Comparison of ENCODE assay signal across 14 mouse cellular contexts in genomic region chr11:7145221-7145620, GRCm38 (mm10). TPM values are rescaled to one million over a fixed set of nuclear protein-coding genes. Genes with fewer than 3 reads are reported as not detected.
DNase-seq lines count a peak whose midpoint lies in the region; ATAC-seq lines count a peak whose summit lies in the region.
"Had no signal": no experiment of that assay in that cellular context is flagged by ENCODE, and none has a peak within 500 bp of the region (broad histone marks: within the 10 kb centered on the region; RNA-seq: fewer than 3 reads in every experiment).

No protein-coding gene starts in this region.

- ATAC-seq in megakaryocyte, adult 5-6 weeks (ENCODE audit: poor library complexity, severe bottlenecking) = peak; percentile 35
- ATAC-seq in neural tube, embryonic 15.5 days (ENCODE audit: low FRiP score) = no peak
- ATAC-seq: intestine, postnatal 0 days had no signal

- WGBS in neural tube, embryonic 15.5 days = 86% methylated on average over 4 of the region's 4 CpGs

- no peak overlapping the region for H3K4me3 ChIP-seq in neural tube, embryonic 15.5 days (replicated peaks)
- H3K4me3 ChIP-seq: embryonic facial prominence, embryonic 15.5 days; gastrocnemius, adult 2 months; heart, embryonic 15.5 days had no signal

- H3K9ac ChIP-seq in neural tube, embryonic 15.5 days (replicated peaks) = no peak overlapping the region
- H3K9ac ChIP-seq: embryonic facial prominence, embryonic 15.5 days; heart, embryonic 15.5 days had no signal

- DNase-seq in 3134 (ENCODE audit: extremely low read depth, insufficient read length, low spot score) = peak; percentile 25
- DNase-seq in 3T3-L1 (ENCODE audit: low read depth, low spot score) = peak; percentile 51
- DNase-seq in adrenal gland, postnatal 14 days = peak; percentile 52
- no peak for DNase-seq in layer of hippocampus, adult 11-12 months (ENCODE audit: low spot score)
- DNase-seq in retina, postnatal 1 day = no peak
- DNase-seq: cerebellum, adult 9-10 months; gastrocnemius, adult 2 months had no signal

- H3K9me3 ChIP-seq in neural tube, embryonic 15.5 days (replicated peaks) = no peaks in the 10 kb centered on the region
- H3K9me3 ChIP-seq: embryonic facial prominence, embryonic 15.5 days; heart, embryonic 15.5 days had no signal

- peaks cover 39% of the 10 kb centered on the region for H3K36me3 ChIP-seq in neural tube, embryonic 15.5 days
- H3K36me3 ChIP-seq: embryonic facial prominence, embryonic 15.5 days; heart, embryonic 15.5 days had no signal

- H3K27ac ChIP-seq in neural tube, embryonic 15.5 days (replicated peaks) = no peak overlapping the region
- H3K27ac ChIP-seq: embryonic facial prominence, embryonic 15.5 days; gastrocnemius, adult 2 months; heart, embryonic 15.5 days had no signal

- H3K27me3 ChIP-seq in neural tube, embryonic 15.5 days (replicated peaks) = no peaks in the 10 kb centered on the region
- H3K27me3 ChIP-seq: embryonic facial prominence, embryonic 15.5 days; heart, embryonic 15.5 days had no signal

- H3K4me1 ChIP-seq in neural tube, embryonic 15.5 days = no peaks in the 10 kb centered on the region

- no peak overlapping the region for H3K4me2 ChIP-seq in neural tube, embryonic 15.5 days
- H3K4me2 ChIP-seq: embryonic facial prominence, embryonic 15.5 days; heart, embryonic 15.5 days had no signal

RNA-seq across cellular contexts. Expression of gene Gm11985, which starts 43.1 kb away (rescaled TPM):
- not detected in 2 replicates for total RNA-seq in adrenal gland, postnatal 14 days (2021)
- total RNA-seq in megakaryocyte, adult 5-6 weeks (2015) = not detected in 2 replicates
- total RNA-seq in megakaryocyte, adult 5-6 weeks (2017) = not detected in 2 replicates
- polyA plus RNA-seq in neural tube, embryonic 15.5 days (2015; fragmentation: Nextera tagmentation; extraction: Ambion mirVana) = not detected in 2 replicates
- total RNA-seq: gastrocnemius, adult 2 months; layer of hippocampus, postnatal 25 days; monocyte, adult 5-6 weeks had no signal
- polyA plus RNA-seq: embryonic facial prominence, embryonic 15.5 days; heart, embryonic 15.5 days; intestine, postnatal 0 days had no signal

RNA-seq across cellular contexts. Expression of gene Igfbp1, which starts 52.4 kb away (rescaled TPM):
- 3.5 and 20.9 TPM in 2 replicates for total RNA-seq in adrenal gland, postnatal 14 days (2021)
- not detected in 2 replicates for total RNA-seq in megakaryocyte, adult 5-6 weeks (2015)
- total RNA-seq in megakaryocyte, adult 5-6 weeks (2017) = not detected in 2 replicates
- 0.10 and 0.38 TPM in 2 replicates for polyA plus RNA-seq in neural tube, embryonic 15.5 days (2015; fragmentation: Nextera tagmentation; extraction: Ambion mirVana)
- total RNA-seq: gastrocnemius, adult 2 months; layer of hippocampus, postnatal 25 days; monocyte, adult 5-6 weeks had no signal

Comparison
In these comparisons a context has a peak if more than half of its experiments do, and no peak if none do; other contexts are left out.
1. DNase-seq: peak in 3134 (single experiment), 3T3-L1 (single experiment) and adrenal gland, postnatal 14 days (single experiment); none in layer of hippocampus, adult 11-12 months (single experiment) and retina, postnatal 1 day (single experiment).